Mouse (Mus musculus) cerebellum, adult 2 months (tissue): ENCODE measurements around the gene Sstr3.

ENCODE experiments used
- CTCF ChIP-seq: fragments of 200-500 bp; IDR thresholded peaks from 2 replicates; pipeline ENCODE4 v1.5.1; 2011; ENCODE audit warnings: low read depth, mild to moderate bottlenecking, control low read depth, low read length, moderate library complexity, borderline replicate concordance; ENCODE audit not compliant: insufficient read depth
- POLR2A ChIP-seq: fragments of 200-500 bp; IDR thresholded peaks from 2 replicates; pipeline ENCODE4 v1.6.1; 2011; ENCODE audit warnings: low read length, control low read depth, borderline replicate concordance; ENCODE audit not compliant: insufficient read depth

GRCm38 (mm10) chr15:78541606-78542005, 2.9 kb downstream of the Sstr3 start:
- TF ChIP-seq CTCF: no peak
- TF ChIP-seq POLR2A: no peak
